Mouse (Mus musculus) thymus, postnatal 4 days (tissue): Measurements from ENCODE around the gene Stim1.
"Not testable (repeated sequence)": the region's sequence is repeated elsewhere in the genome, so short reads cannot be mapped to it uniquely, and the experiment has no call there.

Experiments
- DNase-seq: peaks from one replicate; pipeline ENCODE4 v3.0.0; 2021

Stim1 gene

GRCm38 (mm10) chr7:102458618-102459380 lies 191.2 kb downstream of the Stim1 start:
- no peak for DNase-seq

DNA sequence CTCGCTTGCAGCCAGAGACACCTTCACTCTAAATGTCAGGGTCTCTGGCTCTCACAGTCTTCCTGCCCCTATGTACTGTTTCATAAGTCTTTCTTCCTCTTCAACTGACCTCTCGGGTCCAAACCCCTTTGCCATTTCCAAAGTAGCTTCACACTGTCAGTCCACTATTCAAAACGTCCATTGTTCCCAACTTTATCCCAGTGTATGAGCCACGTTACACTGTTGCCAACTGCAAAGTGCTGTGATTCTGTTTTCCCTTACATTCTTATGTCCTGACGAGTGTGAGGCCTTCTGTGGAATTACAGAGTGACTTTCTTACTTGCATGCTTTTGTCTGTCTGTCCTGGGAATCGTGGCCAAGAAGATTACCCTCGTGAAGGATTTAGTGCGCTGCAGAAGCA lies 200.0 kb downstream of the Stim1 start:
- no peak for DNase-seq

DNA sequence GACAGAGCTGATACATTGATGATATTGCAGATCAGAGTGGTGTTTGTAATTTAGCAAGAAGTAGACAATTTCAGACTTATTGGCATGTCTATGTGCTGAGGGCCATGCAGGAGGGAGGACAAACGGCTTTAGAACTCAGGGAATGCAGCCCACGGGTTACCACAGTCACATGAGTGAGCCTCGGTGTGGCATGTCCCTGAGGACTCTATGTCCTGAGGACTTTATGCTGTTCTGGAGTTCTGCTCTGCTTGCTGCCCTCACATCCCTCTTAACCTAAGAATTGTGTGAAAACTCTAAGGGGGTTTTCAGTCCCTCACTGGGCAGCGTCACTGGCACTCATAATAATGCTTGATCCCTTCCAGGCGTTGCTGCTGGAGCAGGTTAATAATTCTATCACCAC lies 205.1 kb downstream of the Stim1 start:
- DNase-seq, result no peak

DNA sequence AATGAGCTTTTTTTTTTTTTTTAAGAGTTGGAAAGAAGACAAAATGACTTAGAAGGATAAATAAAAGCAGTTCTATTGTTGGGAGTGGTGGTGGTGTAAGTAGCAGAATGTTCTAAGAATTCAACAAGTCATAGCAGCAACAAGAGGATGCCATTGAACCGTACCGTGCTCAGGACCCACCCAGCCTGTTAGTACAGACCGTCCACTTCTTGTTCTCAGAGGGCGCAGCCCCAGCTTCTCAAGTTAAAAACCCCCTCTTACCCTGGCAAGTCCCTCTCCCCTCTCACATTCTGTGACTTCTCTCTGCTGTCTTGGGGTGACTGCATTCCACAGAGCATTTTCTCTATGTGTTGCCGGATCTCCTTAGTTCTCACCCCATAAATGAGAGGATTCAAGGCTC lies 209.0 kb downstream of the Stim1 start:
- DNase-seq, result no peak

- DNase-seq, result no peak
Observed at GRCm38 (mm10) chr7:102477377-102477776, 209.8 kb downstream of the Stim1 start.

DNA sequence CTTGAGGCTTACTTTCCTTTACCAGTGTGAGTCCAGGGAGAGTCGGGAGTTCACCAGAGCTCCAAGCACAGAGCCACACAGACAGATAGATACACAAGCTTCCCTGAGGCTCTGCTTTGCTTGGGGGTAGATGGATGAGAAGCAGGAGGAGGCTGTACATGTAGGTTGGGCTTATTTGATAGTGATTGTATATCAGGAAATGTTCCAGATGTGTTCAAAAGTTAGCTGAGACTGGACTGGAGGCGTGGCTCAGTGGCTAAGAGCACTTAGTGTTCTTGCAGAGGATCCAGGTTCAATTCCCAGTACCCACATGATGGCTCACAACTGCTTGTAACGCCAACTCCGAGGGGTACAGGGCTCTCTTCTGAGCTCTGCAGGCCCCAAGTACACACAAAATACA lies 210.8 kb downstream of the Stim1 start:
- DNase-seq, result no peak

GRCm38 (mm10) chr7:102478926-102479325 lies 211.3 kb downstream of the Stim1 start:
- no peak for DNase-seq

DNA sequence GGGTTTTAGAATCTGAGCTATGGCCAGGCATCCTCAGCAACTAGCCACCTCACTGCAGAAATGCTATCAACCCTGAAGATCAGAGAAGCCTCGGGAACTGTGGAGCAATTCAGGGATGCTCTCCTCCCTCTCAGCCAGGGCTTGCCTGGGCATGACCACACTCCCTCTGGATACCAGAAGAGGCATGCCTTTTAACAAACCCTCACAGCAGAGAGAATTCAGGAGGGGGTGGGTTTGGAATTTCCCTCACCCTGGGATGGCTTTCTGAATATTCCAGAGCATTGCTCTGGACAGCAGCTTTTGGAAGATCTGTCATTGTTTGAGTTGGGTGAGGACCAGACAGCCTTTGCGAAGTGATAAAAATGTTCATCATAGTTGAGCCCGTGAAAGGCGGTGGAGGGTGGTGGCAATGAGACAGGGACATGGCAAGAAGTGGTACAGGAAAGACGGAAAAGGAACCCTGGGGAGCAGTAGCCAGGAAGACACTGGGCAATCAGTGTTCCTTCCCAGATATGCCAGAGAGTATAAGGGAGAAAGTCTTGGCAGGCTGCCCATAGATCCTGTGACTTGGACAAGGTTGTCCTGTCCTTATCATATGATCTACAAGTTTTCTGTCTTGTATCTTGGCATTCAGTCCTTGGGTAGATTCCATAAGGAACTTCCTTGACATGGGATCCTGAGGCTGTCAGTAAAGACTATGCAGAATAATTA lies 211.9 kb downstream of the Stim1 start:
- DNase-seq, result no peak

DNA sequence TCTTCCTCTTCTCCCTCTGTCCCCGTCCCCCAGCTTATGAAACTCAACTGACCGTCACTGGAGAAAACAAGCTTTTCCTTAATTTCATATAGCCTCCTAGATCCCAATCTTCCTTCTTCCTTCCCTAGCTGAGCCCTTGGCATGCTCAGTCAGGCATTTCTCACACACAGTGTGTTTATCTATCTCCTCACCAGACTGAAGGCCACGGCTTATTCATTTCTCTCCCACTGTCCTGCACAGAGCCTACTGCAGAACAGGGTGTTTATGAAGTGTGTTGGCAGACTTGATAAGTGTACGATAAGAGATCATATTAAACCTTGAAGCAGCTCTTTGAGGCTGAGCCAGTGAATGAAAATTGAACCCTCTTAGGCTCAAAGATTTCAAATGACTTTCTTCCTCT lies 213.2 kb downstream of the Stim1 start:
- DNase-seq, result no peak

- no peak for DNase-seq
Observed at GRCm38 (mm10) chr7:102481579-102481978, 214.0 kb downstream of the Stim1 start, which contains the start of gene Olfr543. Gene Olfr543, minus strand, starts transcription at chr7:102481679.

GRCm38 (mm10) chr7:102483665-102484064 lies 216.1 kb downstream of the Stim1 start:
- DNase-seq, result no peak

DNA sequence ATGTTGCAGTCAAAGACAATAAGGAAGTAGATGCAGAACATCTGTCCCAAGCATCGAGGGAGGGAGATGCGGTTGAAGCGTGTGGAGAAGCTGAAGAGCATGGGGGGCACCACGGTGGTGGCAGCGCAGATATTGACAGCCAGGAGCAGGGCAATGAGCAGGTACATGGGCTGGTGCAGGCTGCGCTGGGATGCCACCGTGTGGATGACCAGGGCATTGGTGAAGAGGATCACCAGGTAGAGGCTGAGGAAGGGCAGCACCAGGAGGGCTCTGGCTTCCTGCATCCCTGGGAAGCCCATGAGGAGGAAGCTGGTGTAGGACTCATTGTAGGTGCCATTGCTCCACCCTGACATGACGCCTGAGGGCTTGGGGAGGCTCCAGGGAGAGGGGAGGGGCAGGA lies 217.2 kb downstream of the Stim1 start:
- DNase-seq, result not testable (repeated sequence)

DNA sequence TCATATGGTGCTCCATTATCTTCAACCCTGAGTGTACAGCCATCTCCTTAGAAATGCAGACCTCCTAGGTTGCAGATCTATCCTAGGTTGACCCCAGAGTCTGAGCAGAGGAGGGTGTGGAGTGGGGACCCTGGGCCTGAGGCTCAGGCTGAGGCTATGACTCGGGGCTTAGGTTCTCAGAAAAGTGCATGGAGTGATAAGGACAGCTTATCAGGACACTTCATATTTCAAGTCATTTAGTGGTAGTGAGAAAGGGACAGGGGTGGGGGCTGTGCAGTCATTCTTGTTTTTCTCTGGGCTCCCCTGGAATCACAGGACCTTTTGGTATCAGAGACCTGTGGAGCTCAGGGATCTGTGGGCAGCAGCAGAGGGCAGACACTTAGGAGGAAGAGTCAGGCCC lies 218.5 kb downstream of the Stim1 start:
- DNase-seq, result no peak
